Mouse (Mus musculus) MEL (cell line): ENCODE results near the gene Plekhf1. TPM values are rescaled to one million over a fixed set of nuclear protein-coding genes. Genes with fewer than 3 reads are reported as not detected.
A peak's percentile ranks its signal among the peaks of the same experiment; 100 is the strongest.

Experiments
- DNase-seq: peaks from one replicate; pipeline ENCODE4 v3.0.0; 2011; ENCODE audit warnings: low read depth, low spot score
- H3K27ac ChIP-seq: 2 replicates; pipeline ENCODE4 v1.5.1; 2012; ENCODE audit warnings: low read depth, mild to moderate bottlenecking, control low read depth, low read length, moderate library complexity; ENCODE audit not compliant: control insufficient read depth
- H3K27me3 ChIP-seq, 2 experiments: fragments of 150-350 bp in 1 of 2; sonication (generic) in 1 of 2; 2 replicates each; pipeline ENCODE4 v1.6.1; 2012; ENCODE audit warnings: low read length in 2 of 2, mild to moderate bottlenecking in 2 of 2, improper control_type of control experiment in 1 of 2, moderate library complexity in 1 of 2; ENCODE audit not compliant: insufficient read depth in 2 of 2, control insufficient read depth in 1 of 2
- H3K36me3 ChIP-seq, 2 experiments: 2 replicates each; pipeline ENCODE4 v1.6.1; 2012 to 2014; ENCODE audit warnings: low read length in 2 of 2, improper control_type of control experiment in 1 of 2, inconsistent platforms in 1 of 2, mild to moderate bottlenecking in 1 of 2; ENCODE audit not compliant: insufficient read depth in 2 of 2, control insufficient read depth in 1 of 2
- H3K4me1 ChIP-seq, 2 experiments: fragments of 150-350 bp in 1 of 2; sonication (generic) in 1 of 2; 2 replicates each; pipeline ENCODE4 v1.6.1; 2012; ENCODE audit warnings: low read length in 2 of 2, improper control_type of control experiment in 1 of 2, mild to moderate bottlenecking in 1 of 2; ENCODE audit not compliant: insufficient read depth in 2 of 2, control insufficient read depth in 1 of 2
- H3K4me3 ChIP-seq, 2 experiments: fragments of 150-350 bp in 1 of 2; sonication (generic) in 1 of 2; 2 replicates each; pipeline ENCODE4 v1.5.1; 2012; ENCODE audit warnings: low read depth in 2 of 2, low read length in 2 of 2, mild to moderate bottlenecking in 2 of 2, moderate library complexity in 2 of 2, control low read depth in 1 of 2, improper control_type of control experiment in 1 of 2; ENCODE audit not compliant: control insufficient read depth in 1 of 2, insufficient read depth in 1 of 2
- H3K79me2 ChIP-seq: 2 replicates; pipeline ENCODE4 v1.6.1; 2012; ENCODE audit warnings: mild to moderate bottlenecking, low read length, moderate library complexity; ENCODE audit not compliant: control insufficient read depth, poor library complexity, insufficient read depth
- H3K9ac ChIP-seq: 2 replicates; pipeline ENCODE4 v1.6.1; 2012; ENCODE audit warnings: low read depth, mild to moderate bottlenecking, control low read depth, low read length, moderate library complexity; ENCODE audit not compliant: control insufficient read depth, poor library complexity, severe bottlenecking
- H3K9me3 ChIP-seq: fragments of 150-350 bp; sonication (generic); replicated peaks from 2 replicates; pipeline ENCODE4 v1.6.1; 2012; ENCODE audit warnings: mild to moderate bottlenecking, low read length, improper control_type of control experiment, moderate library complexity; ENCODE audit not compliant: insufficient read depth
- CHD1 ChIP-seq: IDR thresholded peaks from 2 replicates; pipeline ENCODE4 v1.6.1; 2012; ENCODE audit warnings: low read depth, mild to moderate bottlenecking, inconsistent platforms, low read length, improper control_type of control experiment
- ELF1 ChIP-seq: IDR thresholded peaks from 2 replicates; pipeline ENCODE4 v1.6.1; 2014; ENCODE audit warnings: low read depth, mild to moderate bottlenecking, inconsistent platforms, low read length, improper control_type of control experiment, moderate library complexity
- EP300 ChIP-seq, 2 experiments: IDR thresholded peaks; 2 replicates each; pipeline ENCODE4 v1.6.1; 2011; ENCODE audit warnings: improper control_type of control experiment in 2 of 2, low read length in 2 of 2, low read depth in 1 of 2, mild to moderate bottlenecking in 1 of 2
- MAX ChIP-seq: IDR thresholded peaks from 2 replicates; pipeline ENCODE4 v1.6.1; 2011; ENCODE audit warnings: low read length, improper control_type of control experiment
- MXI1 ChIP-seq: IDR thresholded peaks from 2 replicates; pipeline ENCODE4 v1.6.1; 2011; ENCODE audit warnings: mild to moderate bottlenecking, low read depth, low read length, improper control_type of control experiment
- MYC ChIP-seq: IDR thresholded peaks from 2 replicates; pipeline ENCODE4 v1.6.1; 2011; ENCODE audit warnings: low read depth, mild to moderate bottlenecking, low read length, improper control_type of control experiment, moderate library complexity
- NELFE ChIP-seq: IDR thresholded peaks from 2 replicates; pipeline ENCODE4 v1.6.1; 2011; ENCODE audit warnings: low read depth, low read length, improper control_type of control experiment
- NRF1 ChIP-seq: IDR thresholded peaks from 2 replicates; pipeline ENCODE4 v1.6.1; 2014; ENCODE audit warnings: low read depth, mild to moderate bottlenecking, inconsistent platforms, low read length, improper control_type of control experiment, moderate library complexity; ENCODE audit not compliant: poor library complexity, insufficient read depth, severe bottlenecking
- POLR2A ChIP-seq, 2 experiments: IDR thresholded peaks; 2 replicates each; pipeline ENCODE4 v1.6.1; 2011 to 2012; ENCODE audit warnings: low read length in 2 of 2, mild to moderate bottlenecking in 2 of 2, control low read depth in 1 of 2, improper control_type of control experiment in 1 of 2, low read depth in 1 of 2, moderate library complexity in 1 of 2; ENCODE audit not compliant: control insufficient read depth in 1 of 2, insufficient read depth in 1 of 2, poor library complexity in 1 of 2
- POLR2AphosphoS2 ChIP-seq: IDR thresholded peaks from 2 replicates; pipeline ENCODE4 v1.6.1; 2011; ENCODE audit warnings: low read length, improper control_type of control experiment
- RCOR1 ChIP-seq: IDR thresholded peaks from 2 replicates; pipeline ENCODE4 v1.6.1; 2012; ENCODE audit warnings: low read depth, mild to moderate bottlenecking, inconsistent platforms, low read length, improper control_type of control experiment
- SIN3A ChIP-seq: IDR thresholded peaks from 2 replicates; pipeline ENCODE4 v1.6.1; 2012; ENCODE audit warnings: low read length, improper control_type of control experiment, inconsistent platforms
- TBP ChIP-seq: IDR thresholded peaks from 2 replicates; pipeline ENCODE4 v1.8.0; 2011; ENCODE audit warnings: low read depth, low read length, improper control_type of control experiment
- TCF12 ChIP-seq: IDR thresholded peaks from 2 replicates; pipeline ENCODE4 v1.6.1; 2014; ENCODE audit warnings: low read depth, mild to moderate bottlenecking, inconsistent platforms, low read length, improper control_type of control experiment, moderate library complexity
- USF1 ChIP-seq: IDR thresholded peaks from 2 replicates; pipeline ENCODE4 v1.6.1; 2014; ENCODE audit warnings: low read depth, mild to moderate bottlenecking, inconsistent platforms, low read length, improper control_type of control experiment, moderate library complexity
- USF2 ChIP-seq, 2 experiments: IDR thresholded peaks; 2 replicates each; pipeline ENCODE4 v1.6.1; 2011 to 2012; ENCODE audit warnings: improper control_type of control experiment in 2 of 2, low read length in 2 of 2, borderline replicate concordance in 1 of 2, inconsistent platforms in 1 of 2, low read depth in 1 of 2, mild to moderate bottlenecking in 1 of 2; ENCODE audit not compliant: insufficient read depth in 1 of 2
- ZC3H11A ChIP-seq: IDR thresholded peaks from 2 replicates; pipeline ENCODE4 v1.6.1; 2012; ENCODE audit warnings: low read depth, mild to moderate bottlenecking, inconsistent platforms, low read length, improper control_type of control experiment
- ZMIZ1 ChIP-seq: IDR thresholded peaks from 2 replicates; pipeline ENCODE4 v1.6.1; 2012; ENCODE audit warnings: low read depth, mild to moderate bottlenecking, inconsistent platforms, low read length, improper control_type of control experiment, moderate library complexity
- polyA plus RNA-seq, 2 experiments: library from polyadenylated mRNA; stranded (reverse) in 1 of 2; unstranded in 1 of 2; fragments of >175 nt in 1 of 2; fragments of >200 nt in 1 of 2; gene quantifications; 2 replicates each; pipeline versions ENCODE4 v1.2.1 to v1.2.4; 2012; ENCODE audit warnings: low replicate concordance in 2 of 2, low read depth in 1 of 2; ENCODE audit not compliant: insufficient read length in 2 of 2, insufficient read depth in 1 of 2, missing spikeins in 1 of 2
- total RNA-seq: library from RNA; depleted of rRNA; stranded (reverse); fragments of 300-350 nt; gene quantifications from 2 replicates; pipeline ENCODE4 v1.2.3, GENCODE M21; 2012

Plekhf1 gene
- total and polyA plus RNA-seq, 3 experiments = 0.89 to 1.7 TPM; not detected in 1

DNA sequence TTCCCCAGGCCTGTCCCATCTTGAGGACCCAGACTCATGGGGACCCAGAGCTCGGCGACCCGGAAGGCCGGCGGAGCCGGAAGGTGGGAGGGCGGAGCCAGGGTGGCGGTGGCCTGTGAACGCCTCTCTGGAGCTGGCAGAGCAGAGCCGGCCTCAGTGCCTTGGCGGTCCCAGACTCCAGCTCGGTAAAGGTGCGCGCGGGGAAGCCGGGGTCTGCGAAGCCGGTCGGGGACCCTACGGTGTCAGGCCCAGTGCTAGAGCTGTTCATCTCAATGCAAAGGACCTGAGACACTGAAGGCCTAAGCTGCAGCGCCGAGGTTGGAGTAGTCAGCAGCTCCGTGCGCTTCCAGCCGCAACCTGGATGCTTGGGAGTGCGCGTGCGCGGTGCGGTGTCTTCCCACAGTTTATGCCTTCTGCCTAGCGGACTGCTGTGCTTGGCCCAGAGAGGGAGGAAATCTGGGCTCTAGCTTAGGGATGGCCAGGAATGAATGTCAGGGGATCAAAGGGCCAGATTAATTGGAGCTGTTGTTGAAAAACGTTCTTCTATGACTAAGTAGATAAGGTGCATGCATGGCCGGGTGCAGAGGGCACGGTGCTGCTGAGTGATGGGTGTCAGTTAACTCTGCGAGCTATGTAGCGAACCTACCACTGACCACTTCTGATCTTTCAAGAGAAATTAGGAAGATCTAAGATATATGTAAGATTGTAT lies 44.0 kb downstream of the Plekhf1 start:
- H3K4me1 ChIP-seq = peaks cover 2 to 6% of the 10 kb centered on the region in 2 experiments; a peak in 2 of 4 replicates
- H3K4me3 ChIP-seq = peak overlapping the region; percentile 75 to 93
- peak overlapping the region; percentile 90 for H3K9ac ChIP-seq
- H3K27me3 ChIP-seq = no peaks in the 10 kb centered on the region
- H3K36me3 ChIP-seq = peaks cover 0 to 5% of the 10 kb centered on the region in 2 experiments; a peak in 2 of 4 replicates
- H3K9me3 ChIP-seq = no peaks in the 10 kb centered on the region
- DNase-seq = peak; percentile 89
- H3K27ac ChIP-seq = peak overlapping the region; percentile 67
- H3K79me2 ChIP-seq = peaks cover 2% of the 10 kb centered on the region; the same call in 1 of the 2 replicates
- TF ChIP-seq POLR2AphosphoS2 (peak; percentile 70; the same call in 1 of the 2 replicates), NRF1 (peak; percentile 78), USF1 (no peak), TBP (peak; percentile 28; the same call in 1 of the 2 replicates), POLR2A (IDR thresholded peaks at IDR 0.05; ENCODE audit: control insufficient read depth in 1 of 2, insufficient read depth in 1 of 2, low read depth in 1 of 2, low read length in 2 of 2, poor library complexity in 1 of 2) (peak; percentile 74 to 87; a peak in 3 of 4 replicates), ELF1 (peak; percentile 90), ZC3H11A (no peak), MYC (0 out of 2 replicates have a peak, but pooled peaks have one; percentile 55), MXI1 (peak; percentile 72), ZMIZ1 (peak; percentile 86), CHD1 (no peak), USF2 (IDR thresholded peaks at IDR 0.05; ENCODE audit: borderline replicate concordance in 1 of 2, insufficient read depth in 1 of 2, low read depth in 1 of 2, low read length in 2 of 2) (no peak), NELFE (peak; percentile 91), SIN3A (peak; percentile 59), RCOR1 (peak; percentile 17; the same call in 1 of the 2 replicates), TCF12 (peak; percentile 22; the same call in 1 of the 2 replicates), EP300 (IDR thresholded peaks at IDR 0.05; ENCODE audit: low read depth in 1 of 2, low read length in 2 of 2) (0 out of 4 replicates have a peak, but pooled peaks of 1 of the 2 experiments have one; percentile 28), MAX (0 out of 2 replicates have a peak, but pooled peaks have one; percentile 48)
